Mouse (Mus musculus): ENCODE results near the gene Pkd1l1. TPM values are rescaled to one million over a fixed set of nuclear protein-coding genes. Genes with fewer than 3 reads are reported as not detected.

Pkd1l1 gene
- polyA plus RNA-seq, 1 experiment from 2014 or later: not detected

GRCm38 (mm10) chr11:8882793-8883192 is 90.3 kb downstream of the Pkd1l1 start:
- no peak for ATAC-seq
- no peak overlapping the region for H3K27ac ChIP-seq (ENCODE audit: low read depth, low read length)
- no peak overlapping the region for H3K4me2 ChIP-seq (replicated peaks; ENCODE audit: low read depth)
- H3K36me3 ChIP-seq (ENCODE audit: control insufficient read depth, insufficient read depth): no peaks in the 10 kb centered on the region
- WGBS: 76% methylated on average over 4 of the region's 4 CpGs
- no peaks in the 10 kb centered on the region for H3K4me1 ChIP-seq (replicated peaks; ENCODE audit: control insufficient read depth, insufficient read depth, low read length)
- no peaks in the 10 kb centered on the region for H3K9me3 ChIP-seq (ENCODE audit: control insufficient read depth)
- no peak overlapping the region for H3K4me3 ChIP-seq (ENCODE audit: low read depth, low read length)
- no peak for TF ChIP-seq CTCF (IDR thresholded peaks at IDR 0.05; ENCODE audit: low read depth)
- no peak overlapping the region for H3K9ac ChIP-seq (ENCODE audit: low read depth, low read length)
- no peaks in the 10 kb centered on the region for H3K27me3 ChIP-seq (replicated peaks; ENCODE audit: control insufficient read depth, insufficient read depth, low read length)

- Histone ChIP-seq H3K4me3 (ENCODE audit: low read depth, low read length) (no peak overlapping the region), H3K4me1 (replicated peaks; ENCODE audit: control insufficient read depth, insufficient read depth, low read length) (no peaks in the 10 kb centered on the region), H3K36me3 (ENCODE audit: control insufficient read depth, insufficient read depth) (no peaks in the 10 kb centered on the region), H3K9ac (ENCODE audit: low read depth, low read length) (no peak overlapping the region), H3K4me2 (replicated peaks; ENCODE audit: low read depth) (no peak overlapping the region), H3K27ac (ENCODE audit: low read depth, low read length) (no peak overlapping the region), H3K27me3 (replicated peaks; ENCODE audit: control insufficient read depth, insufficient read depth, low read length) (no peaks in the 10 kb centered on the region), H3K9me3 (ENCODE audit: control insufficient read depth) (no peaks in the 10 kb centered on the region)
- WGBS: 72% methylated on average over 2 of the region's 2 CpGs
- no peak for ATAC-seq
- peak; percentile 56 for TF ChIP-seq CTCF (IDR thresholded peaks at IDR 0.05; ENCODE audit: low read depth)
Observed at GRCm38 (mm10) chr11:8881521-8881920, 91.5 kb downstream of the Pkd1l1 start.

GRCm38 (mm10) chr11:8870115-8870514 is 103.0 kb downstream of the Pkd1l1 start:
- H3K36me3 ChIP-seq (ENCODE audit: control insufficient read depth, insufficient read depth): no peaks in the 10 kb centered on the region
- no peak overlapping the region for H3K27ac ChIP-seq (ENCODE audit: low read depth, low read length)
- no peaks in the 10 kb centered on the region for H3K9me3 ChIP-seq (ENCODE audit: control insufficient read depth)
- no peaks in the 10 kb centered on the region for H3K27me3 ChIP-seq (replicated peaks; ENCODE audit: control insufficient read depth, insufficient read depth, low read length)
- TF ChIP-seq CTCF (IDR thresholded peaks at IDR 0.05; ENCODE audit: low read depth): peak; percentile 15; the same call in 1 of the 2 replicates
- H3K4me2 ChIP-seq (replicated peaks; ENCODE audit: low read depth): no peak overlapping the region
- ATAC-seq: no peak
- H3K9ac ChIP-seq (ENCODE audit: low read depth, low read length): no peak overlapping the region
- 96% methylated on average over 5 of the region's 5 CpGs for WGBS
- H3K4me1 ChIP-seq (replicated peaks; ENCODE audit: control insufficient read depth, insufficient read depth, low read length): no peaks in the 10 kb centered on the region
- no peak overlapping the region for H3K4me3 ChIP-seq (ENCODE audit: low read depth, low read length)

- Histone ChIP-seq H3K4me3 (ENCODE audit: low read depth, low read length) (no peak overlapping the region), H3K4me2 (replicated peaks; ENCODE audit: low read depth) (no peak overlapping the region), H3K27me3 (replicated peaks; ENCODE audit: control insufficient read depth, insufficient read depth, low read length) (no peaks in the 10 kb centered on the region), H3K4me1 (replicated peaks; ENCODE audit: control insufficient read depth, insufficient read depth, low read length) (no peaks in the 10 kb centered on the region), H3K36me3 (ENCODE audit: control insufficient read depth, insufficient read depth) (no peaks in the 10 kb centered on the region), H3K9me3 (ENCODE audit: control insufficient read depth) (no peaks in the 10 kb centered on the region), H3K9ac (ENCODE audit: low read depth, low read length) (no peak overlapping the region), H3K27ac (ENCODE audit: low read depth, low read length) (no peak overlapping the region)
- TF ChIP-seq CTCF (IDR thresholded peaks at IDR 0.05; ENCODE audit: low read depth): no peak
- ATAC-seq: no peak
- 95% methylated on average over 7 of the region's 7 CpGs for WGBS
Observed at GRCm38 (mm10) chr11:8866021-8866420, 107.0 kb downstream of the Pkd1l1 start.

GRCm38 (mm10) chr11:8863955-8864675 is 109.0 kb downstream of the Pkd1l1 start:
- H3K9me3 ChIP-seq (ENCODE audit: control insufficient read depth): no peaks in the 10 kb centered on the region
- ATAC-seq: no peak

GRCm38 (mm10) chr11:8862426-8862825 is 110.6 kb downstream of the Pkd1l1 start:
- ATAC-seq: no peak
- Histone ChIP-seq H3K9me3 (ENCODE audit: control insufficient read depth) (no peaks in the 10 kb centered on the region), H3K4me3 (ENCODE audit: low read depth, low read length) (no peak overlapping the region), H3K36me3 (ENCODE audit: control insufficient read depth, insufficient read depth) (no peaks in the 10 kb centered on the region), H3K27ac (ENCODE audit: low read depth, low read length) (no peak overlapping the region), H3K27me3 (replicated peaks; ENCODE audit: control insufficient read depth, insufficient read depth, low read length) (no peaks in the 10 kb centered on the region), H3K4me1 (replicated peaks; ENCODE audit: control insufficient read depth, insufficient read depth, low read length) (no peaks in the 10 kb centered on the region), H3K4me2 (replicated peaks; ENCODE audit: low read depth) (no peak overlapping the region), H3K9ac (ENCODE audit: low read depth, low read length) (no peak overlapping the region)
- no peak for TF ChIP-seq CTCF (IDR thresholded peaks at IDR 0.05; ENCODE audit: low read depth)
- 87% methylated on average over 4 of the region's 4 CpGs for WGBS

More at GRCm38 (mm10) chr11:8863955-8864675, 109.0 kb downstream of the Pkd1l1 start:
- WGBS: 71% methylated on average over 8 of the region's 8 CpGs
- H3K9ac ChIP-seq (ENCODE audit: low read depth, low read length): no peak overlapping the region
- no peak overlapping the region for H3K4me3 ChIP-seq (ENCODE audit: low read depth, low read length)
- no peaks in the 10 kb centered on the region for H3K36me3 ChIP-seq (ENCODE audit: control insufficient read depth, insufficient read depth)
- no peak for TF ChIP-seq CTCF (IDR thresholded peaks at IDR 0.05; ENCODE audit: low read depth)
- H3K4me2 ChIP-seq (replicated peaks; ENCODE audit: low read depth): no peak overlapping the region
- no peaks in the 10 kb centered on the region for H3K27me3 ChIP-seq (replicated peaks; ENCODE audit: control insufficient read depth, insufficient read depth, low read length)
- H3K4me1 ChIP-seq (replicated peaks; ENCODE audit: control insufficient read depth, insufficient read depth, low read length): no peaks in the 10 kb centered on the region
- no peak overlapping the region for H3K27ac ChIP-seq (ENCODE audit: low read depth, low read length)
